Comparison of ENCODE assay signal across 15 mouse cellular contexts in the genomic region with DNA sequence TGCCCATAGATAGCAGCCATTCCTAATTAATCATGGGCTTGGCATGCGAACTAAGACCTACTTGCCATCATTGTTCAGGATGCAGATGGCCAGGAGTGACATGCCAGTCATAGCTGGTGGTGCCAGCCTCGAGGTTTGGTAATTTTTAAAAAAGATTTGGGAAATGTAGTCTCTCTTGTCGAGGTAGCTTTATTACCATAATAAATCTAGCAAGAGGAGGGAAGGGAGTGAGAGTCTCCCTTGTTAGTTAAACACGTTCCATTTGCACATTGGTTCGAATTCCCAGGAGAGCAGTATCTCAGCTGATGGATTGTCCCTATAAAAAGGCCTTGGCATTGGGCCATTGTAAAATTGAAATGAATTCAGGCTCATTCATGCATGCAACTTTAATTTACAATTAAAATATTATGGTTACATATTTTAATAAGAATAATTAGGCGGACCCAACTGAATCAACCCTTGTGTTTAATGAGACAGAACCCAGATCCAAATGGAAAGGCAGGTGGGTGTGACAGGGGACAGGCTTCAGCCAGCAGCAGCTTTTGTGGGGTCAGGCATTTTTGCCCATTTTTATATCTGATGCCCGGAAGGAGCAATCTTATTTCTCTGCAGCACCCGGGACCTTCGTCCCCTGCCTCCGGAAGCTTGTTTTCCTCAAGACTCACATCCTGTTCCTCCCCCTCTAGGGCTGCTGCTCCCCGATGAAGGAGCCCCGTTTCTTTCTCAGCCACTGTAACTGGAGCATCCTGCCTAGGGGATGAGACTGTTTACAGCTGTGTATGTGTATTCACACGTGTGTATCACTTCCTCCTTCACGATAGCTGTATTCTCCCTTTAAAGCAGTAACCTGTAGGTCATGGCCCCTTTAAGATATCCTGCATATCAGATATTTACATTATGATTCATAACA. TPM values are rescaled to one million over a fixed set of nuclear protein-coding genes. Genes with fewer than 3 reads are reported as not detected.
DNase-seq lines count a peak whose midpoint lies in the region; ATAC-seq and TF ChIP-seq lines count a peak whose summit lies in the region.
"Had no signal": no experiment of that assay in that cellular context is flagged by ENCODE, and none has a peak within 500 bp of the region (broad histone marks: within the 10 kb centered on the region; RNA-seq: fewer than 3 reads in every experiment).

No protein-coding gene starts in this region.

- 15% methylated on average over 14 of the region's 14 CpGs for WGBS in kidney, embryonic 16.5 days
- WGBS in hindbrain, postnatal 0 days, result 28% methylated on average over 14 of the region's 14 CpGs

- peak overlapping the region; percentile 40 for H3K4me2 ChIP-seq in kidney, embryonic 16.5 days (replicated peaks; ENCODE audit: low read depth, low read length)
- peak overlapping the region; percentile 23; the same call in 1 of the 2 replicates for H3K4me2 ChIP-seq in hindbrain, postnatal 0 days (ENCODE audit: low read depth, low read length)
- H3K4me2 ChIP-seq: liver, embryonic 12.5 days had no signal

- no peak for TF ChIP-seq CTCF in hindbrain, postnatal 0 days (IDR thresholded peaks at IDR 0.05; ENCODE audit: low read depth)

- no peaks in the 10 kb centered on the region for H3K27me3 ChIP-seq in kidney, embryonic 16.5 days (ENCODE audit: insufficient read depth, low read length)
- H3K27me3 ChIP-seq in hindbrain, postnatal 0 days (ENCODE audit: insufficient read depth, low read length), result no peaks in the 10 kb centered on the region
- H3K27me3 ChIP-seq: liver, embryonic 12.5 days; Patski had no signal

- H3K27ac ChIP-seq in kidney, embryonic 16.5 days (ENCODE audit: low read length), result 0 out of 2 replicates have a peak overlapping the region, but pooled peaks have one; percentile 38
- H3K27ac ChIP-seq in hindbrain, postnatal 0 days, result peak overlapping the region; percentile 36; the same call in 1 of the 2 replicates
- H3K27ac ChIP-seq: liver, embryonic 12.5 days; macrophage had no signal

- H3K36me3 ChIP-seq in kidney, embryonic 16.5 days (ENCODE audit: insufficient read depth, low read length), result no peaks in the 10 kb centered on the region
- H3K36me3 ChIP-seq in hindbrain, postnatal 0 days (ENCODE audit: insufficient read depth, low read length), result no peaks in the 10 kb centered on the region
- H3K36me3 ChIP-seq: liver, embryonic 12.5 days had no signal

- no peaks in the 10 kb centered on the region for H3K9me3 ChIP-seq in kidney, embryonic 16.5 days (ENCODE audit: low read length)
- H3K9me3 ChIP-seq in hindbrain, postnatal 0 days (ENCODE audit: low read length), result no peaks in the 10 kb centered on the region
- H3K9me3 ChIP-seq: liver, embryonic 12.5 days had no signal

- DNase-seq in cerebellum, postnatal 10 days, result peak; percentile 69 to 70
- no peak for DNase-seq in cerebellum, postnatal 36 days
- DNase-seq in kidney, postnatal 10 days, result no peak
- DNase-seq in A20 (ENCODE audit: low read depth, low spot score), result peak; percentile 59
- DNase-seq in hindbrain, postnatal 0 days (ENCODE audit: low spot score), result peak; percentile 64
- no peak for DNase-seq in right cerebral cortex, postnatal 36 days (ENCODE audit: low spot score in 2 of 2)
- no peak for DNase-seq in adrenal gland, postnatal 36 days
- DNase-seq: adrenal gland, postnatal 10 days; gastrocnemius, postnatal 25 days; heart, postnatal 4 days had no signal

- H3K4me3 ChIP-seq in kidney, embryonic 16.5 days (ENCODE audit: low read length), result 0 out of 2 replicates have a peak overlapping the region, but pooled peaks have one; percentile 8
- H3K4me3 ChIP-seq in hindbrain, postnatal 0 days (ENCODE audit: low read length), result no peak overlapping the region
- H3K4me3 ChIP-seq: erythroblast, embryonic 14.5 days; liver, embryonic 12.5 days had no signal

- peak; percentile 73 for ATAC-seq in kidney, embryonic 16.5 days (ENCODE audit: low FRiP score, low TSS enrichment)
- ATAC-seq in hindbrain, postnatal 0 days, result 0 out of 2 replicates have a peak, but pooled peaks have one; percentile 45
- ATAC-seq: liver, embryonic 12.5 days; Patski had no signal

- H3K9ac ChIP-seq in kidney, embryonic 16.5 days (replicated peaks; ENCODE audit: low read length), result no peak overlapping the region
- H3K9ac ChIP-seq in hindbrain, postnatal 0 days (replicated peaks; ENCODE audit: low read length), result 0 out of 2 replicates have a peak overlapping the region, but pooled peaks have one; percentile 24
- H3K9ac ChIP-seq: liver, embryonic 12.5 days had no signal

- H3K4me1 ChIP-seq in kidney, embryonic 16.5 days (ENCODE audit: insufficient read depth, low read length), result peaks cover 18% of the 10 kb centered on the region; the same call in 1 of the 2 replicates
- peaks cover 4% of the 10 kb centered on the region; the same call in 1 of the 2 replicates for H3K4me1 ChIP-seq in hindbrain, postnatal 0 days (ENCODE audit: insufficient read depth, low read length)
- H3K4me1 ChIP-seq: liver, embryonic 12.5 days had no signal

RNA-seq across cellular contexts. Expression of gene Snx10, which starts 43.3 kb away (rescaled TPM):
- 16.1 and 16.7 TPM in 2 replicates for polyA plus RNA-seq in kidney, embryonic 16.5 days (2015; fragmentation: Nextera tagmentation; extraction: Ambion mirVana)
- total RNA-seq in hindbrain, postnatal 0 days (2014; rRNA removed), result 45.5 and 46.7 TPM in 2 replicates
- 75.2 and 83.9 TPM in 2 replicates for polyA plus RNA-seq in hindbrain, postnatal 0 days (2015; fragmentation: Nextera tagmentation; extraction: Ambion mirVana)
- total RNA-seq in adrenal gland, postnatal 36 days (2021), result 10 to 100 TPM; 33.4 to 36.4 TPM
- polyA plus RNA-seq: erythroblast, embryonic 14.5 days had no signal

Comparison
In these comparisons a context has a peak if more than half of its experiments do, and no peak if none do; other contexts are left out.
1. DNase-seq: peak in cerebellum, postnatal 10 days (2 of 2), A20 (single experiment) and hindbrain, postnatal 0 days (single experiment); none in cerebellum, postnatal 36 days (0 of 2), kidney, postnatal 10 days (single experiment), right cerebral cortex, postnatal 36 days (0 of 2) and adrenal gland, postnatal 36 days (0 of 2).